Mouse (Mus musculus): ENCODE results near the gene Tacc2.
A peak's percentile ranks its signal among the peaks of the same experiment; 100 is the strongest.

Tacc2 gene

GRCm38 (mm10) chr7:130785923-130786575, 208.8 kb downstream of the Tacc2 start:
- no peak for DNase-seq

DNA sequence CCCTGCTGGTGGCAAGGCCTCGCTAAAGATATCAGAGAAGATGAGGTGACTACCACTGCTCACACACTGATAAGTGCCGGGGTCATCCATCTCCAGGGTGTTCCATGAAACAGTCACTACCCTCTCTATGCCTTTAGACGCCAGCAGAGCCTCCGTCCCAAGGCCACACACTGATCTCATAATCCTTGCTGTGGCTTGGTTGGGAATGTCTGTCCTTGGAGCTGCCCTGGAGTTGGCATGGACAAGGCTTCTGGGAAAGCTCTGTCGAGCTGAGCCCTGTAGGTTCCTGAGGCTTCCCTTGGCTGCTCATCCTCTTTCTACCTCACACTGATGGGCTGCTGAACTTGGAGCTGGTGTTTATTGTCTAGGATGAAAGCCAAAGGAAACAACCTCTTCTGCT, 209.5 kb downstream of the Tacc2 start:
- DNase-seq = no peak

GRCm38 (mm10) chr7:130787537-130787936, 210.3 kb downstream of the Tacc2 start:
- no peak for DNase-seq

- no peak for DNase-seq
These were observed 211.7 kb downstream of the Tacc2 start for GRCm38 (mm10) chr7:130788950-130789349.

GRCm38 (mm10) chr7:130789456-130789855, 212.2 kb downstream of the Tacc2 start:
- DNase-seq = no peak

DNA sequence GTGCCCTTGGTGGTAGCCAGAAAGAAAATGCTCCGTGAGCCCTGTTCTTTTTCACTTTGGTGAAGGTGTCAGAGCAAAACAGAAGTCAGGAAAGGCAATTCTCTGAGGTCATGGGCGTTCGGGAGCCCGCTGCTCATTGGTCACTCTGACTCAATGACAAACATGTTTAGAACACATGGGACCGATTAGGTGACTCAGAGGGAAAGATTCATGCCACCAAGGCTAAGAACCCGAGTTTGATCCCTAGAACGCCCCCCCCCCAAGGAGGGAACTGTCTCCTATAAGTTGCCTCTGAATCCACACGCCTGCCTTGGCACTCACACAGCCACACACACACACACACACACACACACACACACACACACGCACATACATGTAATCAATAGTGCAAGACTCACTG, 216.4 kb downstream of the Tacc2 start:
- DNase-seq = no peak

DNA sequence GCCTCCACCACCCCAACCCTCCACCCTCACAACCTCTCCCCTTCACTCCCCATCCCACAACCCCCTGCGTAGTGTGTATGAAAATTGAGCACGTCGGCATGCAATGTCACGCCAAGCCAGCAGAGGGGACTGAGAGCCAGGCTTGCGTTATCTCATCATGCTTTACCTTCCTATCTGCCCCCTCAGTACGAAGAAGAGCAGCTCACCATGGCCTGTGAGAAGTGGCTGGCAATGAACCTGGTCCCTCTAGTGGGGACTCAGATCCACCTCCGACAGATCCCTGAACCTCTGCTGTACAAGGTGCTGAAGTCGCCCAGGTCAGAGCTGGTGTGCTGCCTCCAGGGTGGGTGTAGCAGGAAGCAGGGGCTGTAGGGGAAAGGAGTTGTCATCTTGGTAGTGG, 219.5 kb downstream of the Tacc2 start:
- no peak for DNase-seq

DNA sequence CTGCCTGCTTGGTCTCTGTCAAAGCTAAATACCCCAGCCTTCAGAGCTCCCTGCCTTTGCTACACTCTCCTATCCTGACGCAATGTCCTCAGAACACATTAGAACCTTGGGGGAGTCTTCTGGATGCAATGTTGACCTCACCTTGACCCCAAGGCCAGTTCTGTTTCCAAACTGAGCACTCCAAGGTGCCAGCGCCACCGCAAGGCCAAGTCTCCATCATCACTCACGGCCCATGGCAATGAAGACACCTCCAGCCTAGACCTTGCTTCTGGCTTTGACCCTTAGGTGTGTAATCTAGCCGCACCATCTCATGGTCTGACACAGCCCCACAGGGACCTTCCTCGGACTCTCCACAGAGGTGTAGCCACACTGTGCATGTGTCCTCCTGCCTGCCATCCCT, 220.3 kb downstream of the Tacc2 start:
- DNase-seq = no peak

- no peak for DNase-seq
These were observed 222.2 kb downstream of the Tacc2 start for GRCm38 (mm10) chr7:130799418-130799817.

- no peak for DNase-seq
These were observed 223.4 kb downstream of the Tacc2 start for GRCm38 (mm10) chr7:130800681-130801080.

- DNase-seq = no peak
These were observed 224.6 kb downstream of the Tacc2 start for GRCm38 (mm10) chr7:130801811-130802210.

DNA sequence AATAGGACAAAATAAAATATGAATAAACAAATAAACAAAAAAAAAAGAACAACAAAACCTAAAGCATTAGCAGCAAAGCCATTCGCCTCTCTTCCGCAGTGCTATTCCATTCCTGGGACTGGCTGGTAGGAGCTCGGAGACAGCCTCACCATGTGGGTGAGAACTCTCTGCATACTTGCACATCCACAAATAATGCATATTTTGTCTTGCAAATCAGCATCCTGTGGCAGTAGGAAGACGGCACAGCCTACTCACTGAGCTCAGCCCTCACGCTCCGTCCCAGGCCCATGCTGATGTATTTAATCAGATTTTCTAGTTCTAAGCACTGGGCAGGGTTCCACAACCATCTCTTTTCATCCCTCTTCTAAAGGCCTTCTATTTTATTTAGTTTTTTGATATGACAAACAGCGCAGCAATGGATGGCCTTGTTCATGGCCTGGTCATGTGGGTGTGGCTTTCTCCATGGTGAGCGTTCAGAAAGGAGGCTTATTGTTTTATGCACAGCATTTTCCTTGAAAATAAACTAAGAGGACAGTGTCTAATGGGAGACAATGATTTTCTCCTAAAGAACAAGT, 226.1 kb downstream of the Tacc2 start:
- no peak for DNase-seq

GRCm38 (mm10) chr7:130804991-130805390, 227.8 kb downstream of the Tacc2 start:
- no peak for DNase-seq

DNA sequence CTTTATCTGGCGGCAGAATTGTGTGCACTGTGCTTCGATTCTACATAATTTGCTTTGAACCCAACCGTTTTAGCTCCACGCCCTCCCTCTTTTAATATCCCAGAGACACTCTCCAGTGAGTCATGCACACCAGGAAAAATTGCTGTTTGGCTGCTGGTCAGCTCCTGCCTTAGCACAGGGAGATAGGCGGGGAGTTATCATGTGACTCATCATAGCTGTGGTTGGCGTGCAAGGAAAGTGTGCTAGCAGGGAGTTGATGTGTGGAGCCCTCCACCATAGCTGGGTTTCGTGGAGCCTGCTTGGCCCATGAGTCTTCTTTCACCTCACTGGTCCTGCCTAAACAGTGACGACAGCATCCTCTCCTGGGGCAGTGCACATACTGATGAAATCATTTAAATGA, 230.5 kb downstream of the Tacc2 start:
- peak; percentile 46 for DNase-seq

GRCm38 (mm10) chr7:130808694-130809093, 231.5 kb downstream of the Tacc2 start:
- peak; percentile 20 for DNase-seq

- DNase-seq = no peak
These were observed 233.0 kb downstream of the Tacc2 start for GRCm38 (mm10) chr7:130810238-130810637.

- no peak for DNase-seq
These were observed 235.2 kb downstream of the Tacc2 start for GRCm38 (mm10) chr7:130812407-130812806.

Measured in lung, postnatal 14 days (tissue).